Mouse (Mus musculus) right cerebral cortex, postnatal 25 days (tissue): ENCODE results near the gene Nrarp.
A peak's percentile ranks its signal among the peaks of the same experiment; 100 is the strongest.

Experiments used
- DNase-seq: peaks from one replicate; pipeline ENCODE4 v3.0.0; 2022

The Nrarp gene

DNA sequence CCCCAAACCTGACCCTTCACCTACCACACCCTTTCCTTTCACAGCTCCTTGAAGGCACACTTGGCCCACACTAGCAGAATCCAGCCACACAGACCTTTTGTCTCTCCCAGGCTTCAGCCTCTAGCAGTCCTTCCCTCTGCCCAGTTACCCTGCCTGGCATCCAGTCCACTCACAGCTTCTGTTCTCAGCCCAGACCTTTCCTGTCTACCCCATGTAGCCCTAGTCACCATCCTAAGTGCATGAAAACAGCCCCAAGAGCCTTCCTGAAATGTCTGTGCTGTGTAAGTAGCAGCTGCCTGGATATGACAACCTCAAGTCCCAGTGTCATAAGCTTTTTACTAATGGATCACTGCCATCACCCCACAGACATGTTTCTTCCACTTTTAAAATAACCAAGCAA lies 17.4 kb downstream of the Nrarp start:
- DNase-seq: no peak

DNA sequence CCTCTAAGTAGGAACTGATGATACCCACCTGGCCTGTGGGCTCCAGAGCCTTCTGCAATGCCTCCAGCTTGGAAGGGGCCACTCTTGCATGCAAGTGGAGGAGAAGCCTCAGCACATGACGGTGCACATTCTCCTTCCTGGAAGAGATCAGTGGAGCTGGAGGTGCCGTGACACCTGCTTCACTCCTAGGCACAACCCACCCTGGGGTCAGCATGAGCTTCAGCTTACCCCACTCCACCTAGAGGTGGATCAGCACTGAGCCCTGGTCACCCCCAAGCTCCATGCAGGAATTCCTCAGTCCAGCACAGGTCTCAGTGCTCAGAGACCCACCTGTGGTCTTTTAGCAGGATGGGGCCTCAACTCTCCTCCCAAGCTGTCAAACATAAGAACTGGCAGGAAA lies 20.1 kb downstream of the Nrarp start:
- no peak for DNase-seq

DNA sequence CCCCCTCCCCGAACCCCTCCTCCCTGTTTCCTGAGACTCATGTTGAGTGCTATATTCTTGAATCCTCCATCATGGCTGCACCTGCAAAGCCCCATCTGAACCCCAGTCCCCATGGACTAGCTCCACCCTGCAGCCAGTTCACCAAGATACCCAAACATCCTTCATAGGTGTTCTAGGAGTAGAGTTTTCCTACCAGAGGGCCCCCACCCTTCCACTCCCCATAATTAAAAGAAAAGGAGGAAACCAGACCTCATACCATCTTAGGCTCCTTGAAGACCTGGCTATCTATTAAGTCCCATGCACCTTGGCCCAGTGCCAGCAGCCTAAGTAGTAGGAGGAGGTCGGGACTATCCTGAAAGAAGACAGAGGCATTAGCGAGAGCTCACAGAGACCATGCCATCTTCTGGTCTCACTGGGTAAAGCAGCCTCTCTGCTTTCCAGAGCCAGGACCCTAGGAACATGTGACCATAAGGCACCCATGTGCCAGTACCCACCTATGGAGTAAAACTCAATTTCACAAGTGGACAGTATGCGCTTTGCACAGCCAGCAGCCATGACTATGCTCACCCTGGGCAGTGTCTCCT lies 23.2 kb downstream of the Nrarp start:
- no peak for DNase-seq

DNA sequence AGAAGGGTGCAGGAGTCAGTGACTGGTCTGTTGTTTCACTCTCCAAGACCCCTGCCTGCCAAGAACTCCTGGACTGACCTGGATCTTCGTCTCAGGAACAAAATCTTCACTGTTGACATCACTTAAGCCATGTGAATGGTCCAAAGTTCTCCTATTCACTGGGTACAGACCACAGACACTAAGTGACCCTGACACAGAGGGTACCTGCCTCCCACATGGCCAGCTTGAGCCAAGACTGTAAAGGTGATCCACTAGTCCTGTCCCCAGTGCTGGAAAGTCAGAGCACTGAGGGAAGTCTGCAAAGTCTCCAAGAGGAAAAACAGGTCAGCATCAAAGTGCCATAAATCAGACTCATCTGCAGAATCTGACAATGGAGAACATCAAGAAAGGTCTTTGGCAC lies 27.0 kb downstream of the Nrarp start:
- no peak for DNase-seq

DNA sequence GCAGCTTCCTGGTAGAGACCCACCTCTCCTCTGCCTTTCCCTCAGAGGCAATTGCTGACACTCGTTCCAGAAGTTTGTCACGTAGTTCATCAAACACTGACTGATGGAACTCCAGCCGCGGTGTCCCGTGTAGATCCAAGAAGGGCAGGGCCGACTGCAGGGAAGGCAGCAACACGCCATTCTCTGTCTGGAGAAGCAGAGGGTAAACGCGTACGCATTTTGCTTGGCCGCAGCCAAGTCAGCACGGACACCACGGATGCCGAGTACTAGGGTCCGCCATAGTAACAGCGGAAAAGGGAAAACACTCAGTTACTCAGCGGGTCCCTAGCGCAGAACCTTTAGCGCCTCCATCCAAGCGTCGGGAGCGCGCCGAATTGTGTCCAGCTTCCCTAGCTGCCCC lies 30.1 kb downstream of the Nrarp start:
- DNase-seq: no peak

DNA sequence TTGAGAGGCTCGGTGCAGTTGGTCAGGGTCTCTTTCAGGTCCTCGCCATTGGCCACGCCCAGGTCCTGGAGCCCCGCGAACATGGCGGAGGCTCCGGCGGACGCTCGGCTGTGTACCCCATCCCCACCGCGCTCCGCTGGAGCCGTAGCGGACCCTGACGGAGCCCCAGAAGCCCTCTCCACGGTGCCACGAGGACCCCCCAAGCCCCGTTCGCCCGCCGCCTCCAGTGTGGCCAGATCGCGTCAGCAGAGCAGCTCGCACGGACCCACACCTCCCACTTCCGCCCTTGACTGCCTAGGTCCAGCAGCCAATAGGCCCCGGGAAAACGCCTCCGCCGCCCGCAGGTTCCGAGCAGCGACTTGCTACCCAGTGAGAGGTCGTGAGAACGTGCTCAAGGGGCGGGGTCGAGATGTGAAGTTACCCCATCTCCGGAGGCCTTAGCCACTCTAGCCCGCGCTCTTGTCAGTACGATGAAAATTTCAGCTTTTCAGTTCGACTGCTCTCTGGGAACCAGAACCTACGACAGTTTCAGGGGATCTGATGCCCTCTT lies 30.6 kb downstream of the Nrarp start, which contains the start of gene Nelfb:
Gene Nelfb, minus strand, starts transcription at position 369 of the 550 bp plus-strand sequence.
- DNase-seq: peak; percentile 83

DNA sequence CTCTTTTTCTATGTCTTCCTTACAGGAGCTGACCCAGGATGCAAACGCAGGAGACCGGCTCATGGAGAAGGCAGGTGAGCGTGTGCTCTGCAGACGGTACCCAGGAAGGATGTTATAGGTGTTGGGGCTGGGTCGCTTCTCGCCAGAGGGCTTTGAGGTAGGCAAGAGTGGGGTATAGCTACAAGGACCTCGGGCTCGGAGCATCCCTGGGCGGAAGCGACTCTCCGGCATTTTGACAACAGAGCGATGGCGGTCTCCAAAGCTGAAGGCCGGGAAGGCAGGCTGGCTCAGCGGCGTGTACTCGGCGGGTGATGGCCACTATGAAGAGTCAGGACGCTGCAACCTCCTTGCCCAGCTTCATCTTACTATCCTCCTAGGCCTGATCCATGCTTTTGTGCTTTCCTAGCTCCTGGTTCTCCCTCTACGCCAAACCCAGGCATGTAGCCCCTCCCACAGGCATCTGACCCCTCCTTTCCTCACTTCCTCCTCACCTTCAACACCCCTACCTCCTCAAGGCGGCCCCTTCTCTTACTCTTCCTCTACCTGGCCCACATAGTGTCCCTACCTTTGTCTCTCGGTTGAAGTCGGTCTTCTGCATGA lies 32.8 kb downstream of the Nrarp start:
- no peak for DNase-seq

DNA sequence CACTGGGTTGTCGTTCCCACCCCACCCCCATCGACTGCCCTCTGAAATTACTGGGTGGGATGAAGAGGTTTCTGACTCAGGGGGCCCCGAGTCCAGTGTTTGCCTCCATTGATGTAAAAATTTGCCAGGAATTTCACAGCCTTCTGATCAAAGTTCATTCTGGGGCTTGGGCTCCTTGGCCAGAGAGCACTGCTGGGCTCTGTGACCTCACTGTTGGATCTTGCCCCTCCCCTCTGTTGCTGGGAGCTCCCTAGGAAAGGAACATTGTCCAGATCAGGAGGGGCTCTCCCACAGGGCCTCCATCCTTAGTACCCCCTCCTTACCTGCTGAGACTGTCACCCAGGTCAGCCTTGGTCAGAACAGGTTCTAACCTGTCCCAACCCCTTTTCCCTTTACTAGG lies 33.9 kb downstream of the Nrarp start, which contains the start of gene Stpg3:
Gene Stpg3, minus strand, starts transcription at position 194 of the 400 bp plus-strand sequence.
- DNase-seq: no peak

DNA sequence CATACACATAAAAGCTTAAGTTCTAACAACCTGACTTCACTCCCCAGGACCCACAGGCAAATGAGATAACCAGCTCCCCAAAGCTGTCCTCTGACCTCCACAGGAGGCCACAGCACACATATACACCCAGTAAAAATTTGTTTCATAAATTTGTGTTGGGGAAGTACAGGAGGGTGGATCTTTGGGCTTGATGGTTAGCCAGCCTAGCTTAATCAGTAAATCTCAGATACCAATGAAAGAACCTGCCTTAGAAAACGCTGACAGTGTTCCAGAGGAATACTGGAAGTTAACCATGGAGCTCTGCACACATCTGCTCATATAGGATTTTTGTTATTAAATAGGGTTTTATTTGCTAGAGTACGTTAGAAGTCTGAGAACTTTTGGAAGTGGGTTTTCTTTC lies 37.1 kb downstream of the Nrarp start:
- DNase-seq: no peak

DNA sequence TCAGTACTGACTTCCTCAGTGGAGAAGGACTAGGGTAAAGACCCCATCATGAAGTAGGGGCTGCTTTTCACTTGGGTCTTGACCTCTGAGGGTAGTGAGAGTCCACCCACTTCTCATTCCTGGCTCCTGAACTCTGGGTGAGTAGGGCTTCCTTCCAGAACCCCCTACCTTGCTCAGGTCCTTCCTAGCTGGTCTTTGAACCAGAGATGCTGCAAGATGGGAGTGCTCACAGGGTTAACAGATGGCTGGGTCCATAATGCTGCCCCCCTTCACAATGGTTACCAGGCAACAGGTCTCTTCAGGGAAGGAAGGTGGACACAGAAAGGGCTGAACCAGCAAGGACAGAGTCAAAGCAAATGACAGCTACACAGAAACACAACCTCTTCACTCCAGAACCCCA lies 37.9 kb downstream of the Nrarp start, which contains the start of gene Fam166a:
Gene Fam166a, plus strand, starts transcription at position 301 of the 400 bp plus-strand sequence.
- no peak for DNase-seq

DNA sequence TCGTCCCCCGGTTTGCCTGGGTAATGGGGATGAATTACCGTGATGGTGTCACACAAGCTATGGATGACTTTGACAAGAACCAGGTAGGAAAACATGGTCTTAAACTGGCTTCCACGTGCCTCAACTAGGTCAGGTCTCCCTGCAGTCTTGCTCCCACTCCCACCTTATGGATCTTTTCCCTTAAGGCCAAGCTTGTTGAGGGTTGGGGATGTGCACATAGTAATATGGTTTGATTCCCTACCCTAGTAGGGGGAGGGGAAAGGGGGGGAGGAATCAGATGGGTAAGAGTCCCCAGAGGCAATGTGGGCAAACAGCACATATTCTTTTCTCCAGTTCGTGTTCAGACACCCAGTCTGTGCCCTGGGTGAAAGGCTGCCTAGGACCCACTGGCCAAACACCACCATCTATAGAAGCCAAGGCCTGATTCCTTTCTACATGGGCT lies 40.8 kb downstream of the Nrarp start:
- DNase-seq: no peak

DNA sequence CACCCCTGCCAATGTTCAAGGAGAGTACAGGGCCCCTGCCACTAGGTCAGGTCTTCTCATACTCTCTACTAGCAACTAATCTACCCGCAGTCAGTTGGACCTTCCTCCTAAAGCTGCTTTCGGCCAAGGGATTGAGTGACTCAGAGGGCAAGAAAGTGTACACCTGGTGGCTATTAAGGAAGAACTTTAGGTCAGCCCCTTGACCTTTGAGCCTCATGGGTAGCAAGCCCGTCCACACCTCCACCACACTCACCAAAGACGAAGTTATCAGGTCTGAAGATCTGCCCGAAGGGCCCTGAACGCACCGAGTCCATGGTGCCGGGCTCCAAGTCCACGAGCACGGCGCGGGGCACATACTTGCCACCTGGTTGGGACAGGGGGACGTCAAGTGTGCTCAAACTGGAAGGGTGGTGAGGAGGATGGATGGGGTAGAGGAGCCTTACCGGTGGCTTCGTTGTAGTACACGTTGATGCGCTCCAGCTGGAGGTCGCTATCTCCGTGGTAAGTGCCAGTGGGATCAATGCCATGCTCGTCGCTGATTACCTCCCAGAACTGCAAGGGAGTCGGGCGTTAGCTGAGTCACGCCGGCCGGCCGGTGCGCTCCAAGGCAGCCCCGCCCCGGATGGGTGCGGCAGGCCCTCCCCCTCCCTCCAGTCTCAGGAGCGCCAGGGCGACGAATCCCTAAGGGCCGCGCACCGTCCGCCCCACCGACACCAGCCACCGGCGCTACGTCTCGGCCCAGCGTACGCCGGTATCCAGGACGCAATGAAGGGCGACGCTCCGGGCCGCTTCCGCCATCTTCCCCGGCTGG lies 43.3 kb downstream of the Nrarp start:
- DNase-seq: peak; percentile 81

DNA sequence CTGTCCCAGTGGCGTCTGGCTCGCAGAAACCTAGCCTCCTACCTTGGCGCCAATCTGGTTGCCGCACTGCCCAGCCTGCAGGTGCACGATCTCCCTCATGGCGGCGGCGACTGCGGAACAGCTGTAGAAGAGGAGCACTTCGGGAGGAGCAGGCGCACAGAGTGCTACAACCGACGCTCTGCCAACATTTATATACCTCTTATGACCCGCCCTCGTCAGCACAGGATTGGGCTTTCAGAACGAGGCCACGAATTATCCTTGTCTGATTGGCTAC lies 43.9 kb downstream of the Nrarp start, which contains the start of gene Tubb4b:
Gene Tubb4b, minus strand, starts transcription at position 211 of the 274 bp plus-strand sequence.
- DNase-seq: no peak

DNA sequence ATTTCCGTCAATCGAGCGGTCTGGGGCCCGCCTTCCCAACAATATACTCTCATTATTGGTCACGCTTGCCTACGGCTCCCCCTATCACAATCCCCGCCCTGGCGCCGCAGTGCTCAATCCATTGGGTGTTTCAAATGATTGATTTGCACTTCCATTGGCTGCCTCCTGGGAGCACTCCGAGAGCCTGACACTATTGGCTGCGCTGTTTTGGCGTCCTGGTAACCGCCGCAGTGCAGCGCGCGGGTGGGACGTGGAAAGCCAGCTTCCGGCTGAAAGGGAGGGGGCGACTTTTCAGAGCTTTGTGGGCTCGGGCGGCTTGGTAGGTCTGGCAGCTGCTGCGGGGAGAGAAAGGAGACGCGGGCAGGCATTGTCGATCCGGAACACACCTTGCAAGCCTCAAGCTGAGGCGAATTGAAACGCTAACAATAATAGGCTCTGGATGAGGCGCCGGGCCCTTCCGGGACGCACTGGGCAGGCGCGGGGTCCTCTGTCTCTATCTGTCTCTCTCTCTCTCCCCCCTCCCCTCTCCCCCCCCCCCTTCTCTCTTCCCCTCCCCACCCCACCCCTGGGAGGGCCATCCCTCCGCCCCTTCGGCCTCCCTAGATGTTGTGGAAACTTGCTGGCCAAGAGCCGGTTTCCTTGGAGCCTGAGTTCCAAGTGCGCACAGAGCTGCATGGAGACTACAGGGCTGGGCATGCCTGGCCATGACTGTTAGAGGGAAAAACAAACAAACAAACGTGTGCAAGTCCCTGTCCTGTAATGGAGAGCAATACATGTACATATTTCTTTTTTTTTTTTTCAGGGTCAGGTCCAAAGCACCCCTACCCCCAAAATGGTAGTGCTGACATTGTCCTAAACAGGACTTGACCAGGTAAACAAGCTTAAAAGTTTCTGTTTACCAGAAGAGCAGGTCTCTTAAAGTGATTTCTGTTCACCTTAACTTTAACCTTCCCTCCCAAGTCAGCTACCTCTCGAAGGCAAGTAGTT lies 44.5 kb downstream of the Nrarp start:
- peak; percentile 99 for DNase-seq

DNA sequence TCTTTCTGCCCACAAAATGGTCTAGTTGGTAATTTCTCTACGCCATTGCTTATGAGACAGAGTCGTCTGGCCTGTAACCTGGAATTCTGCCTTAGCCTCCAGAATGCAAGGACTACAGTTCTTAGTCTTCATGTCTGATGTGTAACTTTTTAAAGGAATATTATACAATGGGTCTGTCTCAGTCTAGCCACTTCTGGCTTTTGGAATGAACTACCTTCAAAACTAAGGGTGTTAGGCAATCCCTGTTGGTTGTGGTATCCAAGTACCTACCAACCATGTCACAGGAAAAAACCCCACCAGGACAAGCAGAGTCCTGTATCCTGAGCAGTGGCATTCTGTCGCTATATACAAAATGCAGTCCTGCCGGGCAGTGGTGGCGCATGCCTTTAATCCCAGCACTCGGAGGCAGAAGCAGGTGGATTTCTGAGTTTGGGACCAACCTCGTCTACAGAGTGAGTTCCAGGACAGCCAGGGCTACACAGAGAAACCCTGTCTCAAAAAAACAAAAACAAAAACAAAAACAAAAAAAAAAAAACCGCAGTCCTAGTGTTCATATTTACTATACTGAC lies 45.3 kb downstream of the Nrarp start:
- no peak for DNase-seq

DNA sequence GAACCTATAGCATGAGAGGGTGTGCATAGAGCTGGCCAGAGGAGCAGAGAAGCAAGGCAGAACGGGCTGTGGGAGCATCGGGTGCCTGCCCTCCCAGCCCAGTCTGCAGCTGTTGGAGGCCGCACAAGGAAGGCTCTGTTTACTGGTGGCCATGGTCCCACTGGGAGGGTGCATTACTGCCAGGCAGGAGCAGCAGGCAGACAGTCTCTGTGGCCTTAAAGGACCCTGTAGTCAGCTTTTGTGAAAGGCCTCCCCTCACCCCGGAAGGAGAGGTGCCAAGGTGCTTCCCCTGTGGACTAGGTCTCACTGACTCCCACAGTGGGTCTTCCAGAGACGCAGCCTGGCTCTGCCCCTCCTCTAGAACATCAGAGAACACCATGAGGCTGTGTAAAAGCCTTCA lies 46.3 kb downstream of the Nrarp start:
- DNase-seq: peak; percentile 41

DNA sequence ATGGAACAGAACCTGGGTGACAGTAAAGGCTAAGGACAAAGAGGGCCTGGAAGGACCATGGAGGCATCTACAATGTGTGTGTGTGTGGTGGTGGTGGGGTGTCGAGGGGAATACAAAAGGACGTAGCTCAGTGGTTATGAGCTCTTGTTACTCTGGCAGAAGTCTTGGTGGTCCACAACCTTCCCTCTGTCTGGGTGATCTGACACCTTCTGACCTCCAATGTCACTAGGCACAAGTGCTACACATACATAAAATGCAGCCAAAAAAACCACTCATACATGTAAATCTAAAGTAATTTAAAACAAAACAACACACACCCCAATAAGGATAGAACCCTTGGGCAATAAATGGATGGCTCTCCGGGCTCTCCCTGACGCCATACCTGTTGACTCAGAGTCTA lies 46.8 kb downstream of the Nrarp start:
- no peak for DNase-seq

DNA sequence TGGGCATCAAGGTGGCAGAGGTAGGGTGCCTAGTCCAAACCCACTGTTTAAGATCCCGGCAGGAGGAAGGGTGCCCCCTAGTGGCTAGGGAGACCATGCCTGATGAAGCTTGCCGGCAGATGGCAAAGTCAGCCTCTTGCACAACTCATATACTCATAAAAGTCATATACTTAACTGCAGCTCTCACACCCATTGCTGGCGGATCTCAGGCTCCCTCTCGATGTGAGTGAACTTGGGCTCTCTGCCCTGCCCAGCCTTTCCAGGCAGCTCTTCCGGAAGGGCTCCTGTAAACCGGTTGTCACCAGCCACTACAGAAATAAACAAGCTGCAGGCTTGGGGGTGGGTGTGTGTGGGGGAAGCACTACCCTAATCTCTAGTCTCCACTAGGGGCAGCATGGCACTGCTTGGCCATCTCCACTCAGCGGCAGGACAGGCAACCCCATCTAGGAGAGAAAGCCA lies 47.9 kb downstream of the Nrarp start:
- DNase-seq: peak; percentile 83

DNA sequence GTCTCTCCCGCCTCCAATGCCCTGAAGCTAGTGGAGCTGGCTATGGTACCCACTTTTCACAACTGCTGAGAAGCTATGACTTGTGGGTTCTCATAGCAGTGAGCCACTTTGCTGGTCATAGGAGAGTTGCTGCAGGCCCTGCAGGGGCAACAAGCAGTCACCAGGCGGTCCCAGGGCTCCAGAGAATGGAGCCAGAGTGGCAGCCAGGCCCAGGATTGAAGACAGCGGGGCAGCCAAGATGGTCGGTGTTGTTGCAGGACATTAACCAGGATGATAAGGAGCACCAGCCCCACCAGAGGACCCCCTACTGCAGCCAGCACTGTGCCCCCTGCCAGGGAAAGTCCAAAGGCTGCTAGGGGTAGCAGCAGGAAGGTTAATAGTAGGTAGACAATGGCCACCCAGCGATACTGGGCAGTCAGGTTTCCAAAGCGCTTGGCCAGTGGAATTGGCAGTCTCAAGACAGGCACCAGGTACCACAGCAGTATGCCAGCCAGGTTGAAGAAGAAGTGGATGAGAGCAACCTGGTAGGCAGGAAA lies 48.5 kb downstream of the Nrarp start:
- DNase-seq: no peak

DNA sequence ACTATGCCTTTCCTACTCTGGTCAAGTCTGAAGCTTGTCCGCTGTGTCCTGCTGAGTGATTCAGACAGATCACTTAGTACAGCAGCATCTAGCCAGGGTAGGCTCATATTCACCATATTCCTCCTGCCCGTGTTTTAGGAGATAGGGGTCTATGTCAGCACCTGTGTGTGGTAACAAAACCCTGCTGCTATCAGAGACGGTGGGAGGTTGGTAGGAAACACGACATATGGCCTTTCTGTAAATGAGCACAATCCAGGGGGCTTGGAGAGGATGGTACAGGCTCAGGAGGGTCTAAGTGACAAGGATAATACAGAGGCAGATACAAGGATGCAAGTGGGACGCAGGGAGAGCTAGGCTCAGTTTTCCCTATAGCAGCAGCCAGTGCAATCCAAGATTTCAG lies 49.0 kb downstream of the Nrarp start:
- no peak for DNase-seq

DNA sequence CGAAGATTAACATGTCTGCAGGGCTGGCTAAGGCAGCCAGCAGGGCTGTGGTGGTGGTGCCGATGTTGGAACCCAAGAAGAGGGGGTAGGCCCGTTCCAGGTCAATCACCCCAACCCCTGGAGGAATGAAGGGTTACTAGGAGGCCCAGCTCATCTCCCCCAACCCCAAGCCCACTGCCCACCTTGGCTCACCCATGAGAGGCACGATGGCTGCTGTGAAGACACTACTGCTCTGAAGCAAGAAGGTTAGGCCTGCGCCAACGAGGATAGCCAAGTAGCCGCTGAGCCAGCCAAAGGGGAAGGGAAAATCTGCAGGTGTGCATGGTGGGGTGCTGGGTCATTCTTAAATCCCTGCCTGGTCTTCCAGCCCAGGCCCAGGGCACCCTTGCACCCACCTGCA lies 50.0 kb downstream of the Nrarp start:
- DNase-seq: no peak

DNA sequence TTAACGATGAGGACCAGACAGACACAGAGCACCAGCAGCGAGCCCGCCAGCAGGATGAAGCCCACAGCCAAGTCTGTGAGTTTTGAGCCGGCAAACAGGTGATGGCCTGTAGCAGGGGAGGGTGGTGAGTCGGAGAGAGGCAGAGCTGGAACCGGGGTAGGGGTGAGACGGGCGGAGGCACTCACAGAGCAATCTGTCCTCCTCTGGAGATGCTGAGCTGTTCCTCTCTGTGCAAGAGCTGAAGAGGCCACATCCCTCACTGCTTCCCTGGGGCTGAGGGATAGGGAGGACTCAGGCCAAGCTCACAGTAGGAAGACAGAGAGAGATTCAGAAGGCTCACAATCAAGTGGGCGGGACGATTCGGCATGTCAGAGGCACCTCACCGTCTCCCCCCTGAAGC lies 50.5 kb downstream of the Nrarp start:
- DNase-seq: no peak
